Mouse (Mus musculus): ENCODE measurements at regions not wholly inside any gene's neighbourhood (a gene's known extent, or its start where the extent isn't known, plus 50 kb on each side); places are given as distances from the start of the nearest gene placed in this dataset.
"Not testable (repeated sequence)": the region's sequence is repeated elsewhere in the genome, so short reads cannot be mapped to it uniquely, and the experiment has no call there.

- DNase-seq (ENCODE audit: extremely low read depth, insufficient read length, low spot score) = no peak
Observed at GRCm38 (mm10) chr16:46818215-46818614, 319.9 kb upstream of the Nectin3 start.

DNA sequence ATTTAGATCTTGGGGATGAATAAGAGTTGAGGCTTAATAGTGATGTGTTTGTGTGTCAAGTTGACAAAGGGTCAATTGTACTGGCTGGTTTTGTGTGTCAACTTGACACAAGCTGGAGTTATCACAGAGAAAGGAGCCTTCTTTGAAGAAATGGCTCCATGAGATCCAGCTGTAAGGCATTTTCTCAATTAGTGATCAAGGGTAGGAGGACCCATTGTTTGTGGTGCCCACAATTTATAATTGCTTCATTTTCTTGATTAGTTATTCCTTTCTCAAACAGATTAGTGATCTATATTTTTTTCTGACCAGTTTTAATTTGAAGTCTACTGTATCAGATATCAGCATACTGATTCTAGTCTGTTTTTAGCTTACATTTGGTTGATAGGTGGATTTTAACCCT, 313.5 kb upstream of the Nectin3 start:
- DNase-seq (ENCODE audit: extremely low read depth, insufficient read length, low spot score) = not testable (repeated sequence)

- no peak for DNase-seq (ENCODE audit: extremely low read depth, insufficient read length, low spot score)
Observed at GRCm38 (mm10) chr16:46807476-46807875, 309.2 kb upstream of the Nectin3 start.

GRCm38 (mm10) chr16:46776367-46776766, 278.0 kb upstream of the Nectin3 start:
- DNase-seq (ENCODE audit: extremely low read depth, insufficient read length, low spot score) = no peak

- no peak for DNase-seq (ENCODE audit: extremely low read depth, insufficient read length, low spot score)
Observed at GRCm38 (mm10) chr16:46769383-46769782, 271.1 kb upstream of the Nectin3 start.

DNA sequence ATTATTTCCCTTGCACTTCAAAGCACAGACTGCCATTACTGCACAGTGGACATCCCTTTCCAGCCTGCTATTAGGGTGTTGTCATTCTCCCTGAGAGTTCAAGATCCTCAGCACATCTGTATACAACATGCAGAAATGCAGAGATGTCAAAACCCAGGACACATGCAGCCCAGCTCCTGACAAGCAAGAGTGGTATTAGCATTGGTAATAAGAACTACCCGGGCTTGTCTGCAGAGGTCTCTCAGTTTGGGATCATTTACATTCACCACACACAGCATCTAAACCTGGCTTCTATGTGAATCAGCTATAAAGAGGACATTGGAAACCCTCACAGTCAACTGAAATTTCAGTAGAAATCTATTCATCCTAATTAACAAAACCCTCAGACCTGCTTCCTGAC, 270.1 kb upstream of the Nectin3 start:
- DNase-seq (ENCODE audit: extremely low read depth, insufficient read length, low spot score) = no peak

GRCm38 (mm10) chr16:46735140-46735539, 236.8 kb upstream of the Nectin3 start:
- no peak for DNase-seq (ENCODE audit: extremely low read depth, insufficient read length, low spot score)

- DNase-seq (ENCODE audit: extremely low read depth, insufficient read length, low spot score) = no peak
Observed at GRCm38 (mm10) chr16:46728424-46728823, 230.1 kb upstream of the Nectin3 start.

GRCm38 (mm10) chr16:46723660-46724059, 225.3 kb upstream of the Nectin3 start:
- DNase-seq (ENCODE audit: extremely low read depth, insufficient read length, low spot score) = no peak

GRCm38 (mm10) chr16:46679787-46680186, 181.5 kb upstream of the Nectin3 start:
- no peak for DNase-seq (ENCODE audit: extremely low read depth, insufficient read length, low spot score)

- no peak for DNase-seq (ENCODE audit: extremely low read depth, insufficient read length, low spot score)
Observed at GRCm38 (mm10) chr16:46669590-46669989, 171.3 kb upstream of the Nectin3 start.

DNA sequence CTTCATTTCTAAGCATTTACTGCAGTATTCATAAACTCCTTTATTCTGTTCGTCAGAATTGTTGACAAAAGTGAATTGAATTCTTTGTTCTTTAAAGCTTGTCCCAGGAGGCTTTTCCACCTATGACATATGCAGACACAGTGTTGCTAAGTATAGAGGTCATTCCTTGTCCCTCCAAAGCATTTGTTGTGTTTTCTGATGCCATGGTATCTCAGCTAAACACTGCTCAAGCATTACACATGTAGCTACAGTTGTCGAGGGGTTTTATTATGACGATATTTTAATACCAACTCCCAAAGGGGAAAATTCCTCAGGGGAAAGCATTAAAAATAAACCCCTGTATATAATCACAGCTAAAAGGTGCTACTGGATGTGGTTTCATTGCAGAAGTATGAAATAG, 167.2 kb upstream of the Nectin3 start:
- no peak for DNase-seq (ENCODE audit: extremely low read depth, insufficient read length, low spot score)

GRCm38 (mm10) chr16:46663008-46663407, 164.7 kb upstream of the Nectin3 start:
- no peak for DNase-seq (ENCODE audit: extremely low read depth, insufficient read length, low spot score)

GRCm38 (mm10) chr16:46655041-46655440, 156.7 kb upstream of the Nectin3 start:
- no peak for DNase-seq (ENCODE audit: extremely low read depth, insufficient read length, low spot score)

DNA sequence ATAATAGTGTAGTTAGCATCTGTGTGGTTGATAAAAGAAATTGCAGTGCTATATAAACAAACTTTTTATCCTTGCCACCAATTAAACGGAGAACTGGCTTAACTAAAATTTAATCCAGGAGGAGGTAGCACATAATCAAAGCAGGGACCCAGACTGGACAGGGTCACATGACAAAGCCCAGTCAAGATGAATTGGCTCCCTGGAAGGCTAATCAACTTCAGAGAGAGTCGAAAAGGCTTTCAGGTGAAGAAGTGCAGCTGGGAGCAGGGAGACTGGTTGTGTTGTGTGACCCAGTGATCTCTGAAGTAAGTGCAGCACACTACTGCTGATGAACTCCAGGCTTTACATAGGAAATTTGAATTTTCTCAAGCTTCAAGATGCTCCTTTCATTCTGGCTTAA, 127.5 kb upstream of the Nectin3 start:
- DNase-seq (ENCODE audit: extremely low read depth, insufficient read length, low spot score) = no peak

DNA sequence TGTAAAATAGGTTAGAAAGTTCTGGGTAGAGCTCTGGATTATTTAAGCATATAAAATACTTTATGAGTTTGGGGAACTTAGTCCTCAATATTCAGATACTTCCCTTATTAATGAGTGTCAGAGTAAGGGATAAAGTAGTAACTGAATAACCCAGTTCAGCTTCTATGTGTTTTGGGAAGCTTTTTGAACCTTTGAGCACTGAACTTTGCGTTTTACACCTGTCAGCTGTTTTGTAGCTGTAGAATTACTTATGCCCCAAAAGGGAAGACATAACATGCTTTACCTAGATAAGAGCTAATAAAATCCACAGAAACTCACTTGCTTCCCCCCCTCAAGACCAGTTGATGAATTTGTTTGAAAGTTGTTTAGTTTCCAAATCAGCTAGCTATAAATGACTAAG, 124.9 kb upstream of the Nectin3 start:
- no peak for DNase-seq (ENCODE audit: extremely low read depth, insufficient read length, low spot score)

DNA sequence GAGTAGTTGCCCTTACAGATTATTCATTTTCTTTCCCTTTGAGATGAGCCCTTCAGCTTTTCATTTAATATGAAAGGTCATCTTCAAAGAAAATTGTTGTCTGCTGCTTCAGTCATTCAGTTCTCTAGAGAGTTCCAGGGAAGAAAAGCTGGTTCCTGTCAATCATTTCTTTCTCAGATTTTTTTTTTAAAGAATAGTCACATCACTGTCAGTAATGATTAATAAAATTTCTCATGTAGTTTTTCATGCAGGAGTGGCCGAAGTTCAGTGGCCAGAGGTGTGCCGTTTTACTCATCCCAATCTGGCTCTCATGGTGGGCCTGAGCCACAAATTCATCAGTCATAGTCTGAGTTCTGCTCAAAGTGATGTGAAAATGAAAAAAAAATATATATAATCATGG, 121.5 kb upstream of the Nectin3 start:
- DNase-seq (ENCODE audit: extremely low read depth, insufficient read length, low spot score) = no peak

- no peak for DNase-seq (ENCODE audit: extremely low read depth, insufficient read length, low spot score)
Observed at GRCm38 (mm10) chr16:46617544-46618335, 119.4 kb upstream of the Nectin3 start.

DNA sequence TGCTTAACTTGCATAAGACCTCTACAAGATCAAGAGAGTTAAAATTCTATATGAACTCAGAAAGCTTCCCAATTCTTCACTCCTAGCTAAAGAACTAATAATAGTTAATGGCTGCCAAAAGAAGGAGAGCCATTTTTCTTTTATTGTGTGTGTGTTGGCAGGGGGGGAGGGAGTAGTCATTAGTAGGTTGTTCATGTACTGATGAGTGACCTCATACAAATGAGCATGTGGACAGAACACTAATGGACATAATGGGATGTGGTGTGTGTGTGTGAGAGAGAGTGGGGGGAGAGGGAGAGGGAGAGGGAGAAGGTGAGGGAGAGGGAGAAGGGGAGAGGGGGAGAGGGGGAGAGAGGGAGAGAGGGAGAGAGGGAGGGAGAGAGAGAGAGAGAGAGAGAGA, 118.3 kb upstream of the Nectin3 start:
- DNase-seq (ENCODE audit: extremely low read depth, insufficient read length, low spot score) = no peak

GRCm38 (mm10) chr16:46613062-46613818, 114.9 kb upstream of the Nectin3 start:
- DNase-seq (ENCODE audit: extremely low read depth, insufficient read length, low spot score) = no peak

- DNase-seq (ENCODE audit: extremely low read depth, insufficient read length, low spot score) = no peak
Observed at GRCm38 (mm10) chr16:46605879-46606203, 107.5 kb upstream of the Nectin3 start.
